Mouse (Mus musculus) cerebellum, adult 8-10 months (tissue): ENCODE data around the gene Nlrp4a.
"Not testable (repeated sequence)": the region's sequence is repeated elsewhere in the genome, so short reads cannot be mapped to it uniquely, and the experiment has no call there.

Experiments
- DNase-seq: peaks from one replicate; pipeline ENCODE4 v3.0.0; 2022

Nlrp4a gene

GRCm38 (mm10) chr7:26434813-26435212 lies at the start of gene Nlrp4a:
Gene Nlrp4a (plus strand): TSS chr7:26435113.
- DNase-seq = no peak

GRCm38 (mm10) chr7:26386691-26387090 lies 48.2 kb upstream of the Nlrp4a start:
- not testable (repeated sequence) for DNase-seq

DNA sequence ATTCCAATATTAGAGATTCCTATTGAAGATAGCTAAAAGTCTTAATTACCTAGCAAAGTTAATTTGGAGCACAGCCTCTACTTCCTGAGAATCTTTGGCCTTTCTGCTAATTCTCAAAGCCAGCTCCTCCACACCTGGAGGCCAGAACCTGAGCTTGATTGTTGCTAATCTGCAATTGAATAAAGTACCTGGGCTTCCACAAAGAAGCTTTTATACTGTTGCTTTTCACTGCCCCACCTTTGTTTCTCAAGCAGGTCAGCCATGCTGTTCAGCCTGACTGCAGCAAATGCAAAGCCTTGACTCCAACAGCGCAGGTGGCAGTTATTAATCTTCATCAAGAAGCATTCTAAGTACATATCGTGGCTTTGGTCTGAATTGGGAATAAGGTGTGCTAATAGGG lies 43.8 kb upstream of the Nlrp4a start:
- DNase-seq = not testable (repeated sequence)

GRCm38 (mm10) chr7:26391811-26392210 lies 43.1 kb upstream of the Nlrp4a start:
- DNase-seq = not testable (repeated sequence)

DNA sequence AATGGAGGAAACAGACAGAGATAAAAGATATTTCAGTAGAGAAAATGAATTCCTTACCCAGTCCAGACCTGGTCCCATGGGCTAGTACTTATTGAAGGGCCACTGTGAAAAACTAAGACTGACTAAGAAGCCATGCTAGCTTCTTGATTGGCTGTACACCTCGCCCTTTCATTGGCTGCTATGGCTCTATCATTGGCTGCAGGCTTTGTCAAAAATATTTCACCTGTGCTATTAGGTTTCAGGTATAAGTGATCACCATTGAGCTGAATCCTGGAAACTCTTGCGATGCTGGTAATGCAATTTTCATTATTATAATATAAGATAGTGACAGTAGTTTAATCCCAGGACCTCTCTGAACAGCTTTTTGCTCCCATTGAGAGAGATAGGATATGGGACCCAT lies 31.3 kb upstream of the Nlrp4a start, which contains the start of gene Nlrp9c:
Nlrp9c (minus strand) TSS at position 101 of the 400 bp plus-strand sequence.
- DNase-seq = not testable (repeated sequence)

DNA sequence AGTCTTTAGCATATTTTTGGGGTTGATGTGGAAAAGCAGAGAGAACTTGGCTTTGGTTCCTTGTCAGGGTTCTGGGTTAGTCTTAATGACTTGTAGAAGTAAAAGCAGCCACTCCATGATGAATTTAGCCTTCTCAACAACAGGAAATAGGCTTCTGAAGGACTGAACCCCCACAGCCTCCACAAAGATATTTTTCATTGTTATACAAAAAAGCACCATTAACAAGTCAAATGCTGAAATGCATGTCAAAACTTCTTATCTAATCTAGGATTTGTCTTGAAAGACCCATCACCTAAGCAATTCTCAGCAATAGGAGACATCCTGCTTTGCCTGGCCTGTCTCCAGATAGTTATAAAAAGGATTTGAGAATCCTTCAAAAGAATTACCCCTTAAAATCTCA lies 41.8 kb downstream of the Nlrp4a start:
- DNase-seq = no peak

DNA sequence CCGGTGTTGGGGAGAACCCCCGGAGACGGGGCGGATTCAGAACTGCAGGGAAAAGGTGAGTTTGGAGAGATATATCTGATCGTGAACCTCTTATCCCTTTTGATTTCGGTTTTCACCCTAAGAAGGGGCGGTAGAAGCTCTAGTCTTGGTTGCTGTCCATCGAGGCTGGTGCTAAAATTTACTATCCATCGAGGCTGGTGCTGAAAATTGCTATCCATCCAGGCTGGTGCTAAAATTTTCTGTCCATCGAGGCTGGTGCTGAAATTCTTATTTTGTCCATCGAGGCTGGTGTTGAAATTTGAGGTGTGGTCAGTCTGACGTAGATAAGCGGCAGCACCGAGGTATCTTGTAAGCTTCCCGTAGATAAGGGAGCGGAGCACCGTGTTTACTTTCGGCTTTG lies 54.6 kb downstream of the Nlrp4a start:
- DNase-seq = not testable (repeated sequence)
